Mouse (Mus musculus) lung, adult 2 months (tissue): ENCODE data around the gene Fbxl19.

ENCODE experiments used
- CTCF ChIP-seq: fragments of 200-500 bp; IDR thresholded peaks from 2 replicates; pipeline ENCODE4 v1.5.1; 2011; ENCODE audit warnings: mild to moderate bottlenecking, low read length, control low read depth; ENCODE audit not compliant: insufficient read depth
- POLR2A ChIP-seq: fragments of 200-500 bp; IDR thresholded peaks from 2 replicates; pipeline ENCODE4 v1.6.1; 2011; ENCODE audit warnings: low read depth, mild to moderate bottlenecking, control low read depth, low read length, borderline replicate concordance; ENCODE audit errors: extremely low read depth

DNA sequence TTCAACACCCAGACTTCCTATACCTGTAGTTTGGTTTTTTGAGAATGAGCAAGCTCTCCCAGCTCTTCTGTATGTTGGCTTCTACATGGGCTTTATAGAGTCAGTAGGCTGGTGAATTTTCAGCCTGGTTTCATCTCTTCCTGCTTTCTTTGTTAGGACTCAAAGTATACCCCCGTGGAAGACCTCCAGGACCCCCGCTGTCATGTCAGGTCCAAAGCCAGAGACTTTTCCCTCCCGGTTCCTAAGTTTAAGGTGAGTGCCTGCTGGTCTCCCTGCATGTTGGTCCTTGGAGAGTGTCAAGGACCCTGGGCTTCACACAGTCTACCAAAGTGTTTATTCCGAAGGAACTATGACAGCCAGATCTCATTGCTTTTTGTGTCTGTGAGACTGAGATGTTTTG is 34.0 kb downstream of the Fbxl19 start:
- no peak for TF ChIP-seq POLR2A
- TF ChIP-seq CTCF, result no peak
